ENCODE assay signal across 15 mouse cellular contexts in the genomic region with DNA sequence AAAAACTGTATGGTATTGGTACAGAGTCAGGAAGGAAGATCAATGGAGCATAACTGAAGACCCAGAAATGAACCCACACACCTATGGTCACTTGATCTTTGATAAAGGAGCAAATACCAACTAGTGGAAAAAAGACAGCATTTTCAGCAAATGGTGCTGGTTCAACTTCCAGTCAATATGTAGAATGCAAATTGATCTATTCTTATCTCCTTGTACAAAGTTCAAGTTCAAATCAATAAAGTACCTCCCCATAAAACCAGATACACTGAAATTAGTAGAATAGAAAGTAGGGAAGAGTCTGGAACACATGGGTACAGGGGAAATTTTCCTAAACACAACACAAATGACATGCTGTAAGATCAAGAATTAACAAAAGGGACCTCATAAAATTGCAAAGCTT.
DNase-seq lines count a peak whose midpoint lies in the region; TF ChIP-seq lines count a peak whose summit lies in the region.
"Had no signal": no experiment of that assay in that cellular context is flagged by ENCODE, and none has a peak within 500 bp of the region (broad histone marks: within the 10 kb centered on the region; RNA-seq: fewer than 3 reads in every experiment).

No protein-coding gene starts in this region.

- H3K79me2 ChIP-seq in liver, adult 2 months (ENCODE audit: control insufficient read depth, insufficient read depth, low read length) = no peaks in the 10 kb centered on the region

- no peaks in the 10 kb centered on the region for H3K4me1 ChIP-seq in liver, adult 2 months (ENCODE audit: control insufficient read depth, insufficient read depth, low read length)

- DNase-seq in liver, adult 2 months (ENCODE audit: extremely low read depth, low read depth, low spot score) = peak; percentile 78
- no peak for DNase-seq in liver
- DNase-seq: adrenal gland, adult 2 months; adrenal gland, adult 8-10 months; adrenal gland, postnatal 10 days; adrenal gland, postnatal 14 days; adrenal gland, postnatal 25 days; adrenal gland, postnatal 36 days; B cell, adult 2 months; cerebellum, adult 11 months; cerebellum, adult 11-12 months; cerebellum, adult 18-20 months; cerebellum, adult 2 months had no signal

- H3K9ac ChIP-seq in liver, adult 2 months (ENCODE audit: low read depth, low read length) = no peak overlapping the region

- H3K27ac ChIP-seq in liver, adult 2 months (replicated peaks; ENCODE audit: insufficient read depth, low read depth, low read length) = no peak overlapping the region

- no peak for TF ChIP-seq POLR2A in liver, adult 2 months (IDR thresholded peaks at IDR 0.05; ENCODE audit: extremely low read depth, insufficient read depth, low read length)

- H3K4me3 ChIP-seq in liver, adult 2 months (ENCODE audit: insufficient read depth, low read depth, low read length) = no peak overlapping the region

- no peak for TF ChIP-seq CTCF in liver, adult 2 months (IDR thresholded peaks at IDR 0.05; ENCODE audit: low read depth, low read length)

- no peaks in the 10 kb centered on the region for H3K27me3 ChIP-seq in liver, adult 2 months (ENCODE audit: control insufficient read depth, insufficient read depth, low read length)
- H3K27me3 ChIP-seq: CH12.LX had no signal

- H3K36me3 ChIP-seq in liver, adult 2 months (ENCODE audit: control insufficient read depth, insufficient read depth, low read length) = no peaks in the 10 kb centered on the region
- H3K36me3 ChIP-seq: G1E had no signal
